Mouse (Mus musculus) MEL (cell line): Measurements from ENCODE around the gene Wfdc9.

Source experiments
- CTCF ChIP-seq, 3 experiments: IDR thresholded peaks in 2 of 3; conservative IDR thresholded peaks in 1 of 3; 2 replicates each; pipeline ENCODE4 v1.5.1; 2011 to 2012; ENCODE audit warnings: low read length in 3 of 3, low read depth in 2 of 3, mild to moderate bottlenecking in 2 of 3, improper control_type of control experiment in 1 of 3, inconsistent platforms in 1 of 3, mixed read lengths in 1 of 3, moderate library complexity in 1 of 3; ENCODE audit not compliant: control insufficient read depth in 1 of 3, insufficient read depth in 1 of 3, poor library complexity in 1 of 3, severe bottlenecking in 1 of 3
- HCFC1 ChIP-seq: IDR thresholded peaks from 2 replicates; pipeline ENCODE4 v1.6.1; 2012; ENCODE audit warnings: low read depth, mild to moderate bottlenecking, inconsistent platforms, low read length, improper control_type of control experiment, moderate library complexity
- MAFK ChIP-seq: IDR thresholded peaks from 2 replicates; pipeline ENCODE4 v1.6.1; 2011; ENCODE audit warnings: low read depth, mild to moderate bottlenecking, low read length, improper control_type of control experiment, borderline replicate concordance
- POLR2A ChIP-seq, 2 experiments: IDR thresholded peaks; 2 replicates each; pipeline ENCODE4 v1.6.1; 2011 to 2012; ENCODE audit warnings: low read length in 2 of 2, mild to moderate bottlenecking in 2 of 2, control low read depth in 1 of 2, improper control_type of control experiment in 1 of 2, low read depth in 1 of 2, moderate library complexity in 1 of 2; ENCODE audit not compliant: control insufficient read depth in 1 of 2, insufficient read depth in 1 of 2, poor library complexity in 1 of 2
- POLR2AphosphoS2 ChIP-seq: IDR thresholded peaks from 2 replicates; pipeline ENCODE4 v1.6.1; 2011; ENCODE audit warnings: low read length, improper control_type of control experiment
- USF2 ChIP-seq, 2 experiments: IDR thresholded peaks; 2 replicates each; pipeline ENCODE4 v1.6.1; 2011 to 2012; ENCODE audit warnings: improper control_type of control experiment in 2 of 2, low read length in 2 of 2, borderline replicate concordance in 1 of 2, inconsistent platforms in 1 of 2, low read depth in 1 of 2, mild to moderate bottlenecking in 1 of 2; ENCODE audit not compliant: insufficient read depth in 1 of 2

- no peak for TF ChIP-seq USF2 (IDR thresholded peaks at IDR 0.05; ENCODE audit: borderline replicate concordance in 1 of 2, insufficient read depth in 1 of 2, low read depth in 1 of 2, low read length in 2 of 2)
- TF ChIP-seq MAFK: no peak
- TF ChIP-seq POLR2A (IDR thresholded peaks at IDR 0.05; ENCODE audit: control insufficient read depth in 1 of 2, insufficient read depth in 1 of 2, low read depth in 1 of 2, low read length in 2 of 2, poor library complexity in 1 of 2): no peak
- TF ChIP-seq CTCF (IDR thresholded peaks at IDR 0.05 in 2 of 3, conservative IDR thresholded peaks at IDR 0.05 in 1 of 3; ENCODE audit: control insufficient read depth in 1 of 3, insufficient read depth in 1 of 3, low read depth in 2 of 3, low read length in 3 of 3, poor library complexity in 1 of 3, severe bottlenecking in 1 of 3): peak in 2 of 3 experiments; percentile 30 to 32; a peak in 4 of 6 replicates
- TF ChIP-seq POLR2AphosphoS2: no peak
- TF ChIP-seq HCFC1: no peak
Measured at GRCm38 (mm10) chr2:164704235-164704634, 47.9 kb upstream of the Wfdc9 start.
